In genomic region chr7:96565806-96566205, GRCm38 (mm10) we compare ENCODE assay signal across 9 mouse cellular contexts.
DNase-seq lines count a peak whose midpoint lies in the region; TF ChIP-seq lines count a peak whose summit lies in the region.
"Had no signal": no experiment of that assay in that cellular context is flagged by ENCODE, and none has a peak within 500 bp of the region (broad histone marks: within the 10 kb centered on the region; RNA-seq: fewer than 3 reads in every experiment).

No protein-coding gene starts in this region.

- H3K36me3 ChIP-seq in heart, adult 2 months (ENCODE audit: control insufficient read depth, insufficient read depth, low read length) = no peaks in the 10 kb centered on the region
- no peaks in the 10 kb centered on the region for H3K36me3 ChIP-seq in heart, embryonic 10.5 days
- H3K36me3 ChIP-seq: limb, embryonic 13.5 days had no signal

- no peaks in the 10 kb centered on the region for H3K79me2 ChIP-seq in heart, adult 2 months (replicated peaks; ENCODE audit: control insufficient read depth, insufficient read depth, low read length)

- TF ChIP-seq CTCF in heart, adult 2 months (IDR thresholded peaks at IDR 0.05) = no peak

- no peak overlapping the region for H3K9ac ChIP-seq in heart, adult 2 months (ENCODE audit: low read depth, low read length)
- H3K9ac ChIP-seq: limb, embryonic 13.5 days had no signal

- no peaks in the 10 kb centered on the region for H3K9me3 ChIP-seq in heart, embryonic 10.5 days
- H3K9me3 ChIP-seq: limb, embryonic 13.5 days had no signal

- H3K27ac ChIP-seq in heart, adult 2 months = no peak overlapping the region
- H3K27ac ChIP-seq in heart, embryonic 10.5 days = no peak overlapping the region
- H3K27ac ChIP-seq: limb, embryonic 13.5 days had no signal

- intact Hi-C loops in heart, adult 2 months (cut with DNase I) = no loop called here
- intact Hi-C loops in gastrocnemius, postnatal 14 days (cut with DNase I; ENCODE audit: low total_unique reads) = no loop called here
- intact Hi-C loops in left cerebral cortex, postnatal 25 days (cut with DNase I) = loop anchor here (1.0 kb wide), 1 partner anchor 92 kb away; no protein-coding TSS in a partner anchor

- no peak for TF ChIP-seq EP300 in heart, adult 2 months (IDR thresholded peaks at IDR 0.05; ENCODE audit: insufficient read depth, low read depth, low read length)

- TF ChIP-seq POLR2A in heart, adult 2 months (IDR thresholded peaks at IDR 0.05; ENCODE audit: insufficient read depth, low read depth, low read length) = no peak

- H3K27me3 ChIP-seq in heart, adult 2 months (ENCODE audit: control insufficient read depth, insufficient read depth, low read length) = no peaks in the 10 kb centered on the region; the same call in 1 of the 2 replicates
- peaks cover 90% of the 10 kb centered on the region for H3K27me3 ChIP-seq in heart, embryonic 10.5 days (ENCODE audit: insufficient read depth, poor library complexity, severe bottlenecking)

- DNase-seq in heart, adult 2 months = peak; percentile 43 to 60
- no peak for DNase-seq in heart, embryonic 10.5 days (ENCODE audit: low spot score)
- peak; percentile 74 for DNase-seq in brain, adult 2 months (ENCODE audit: low read depth, low spot score)
- DNase-seq in gastrocnemius, postnatal 14 days = peak; percentile 64
- DNase-seq in left cerebral cortex, postnatal 25 days (ENCODE audit: low spot score in 2 of 2) = peak; percentile 33 to 64
- no peak for DNase-seq in spleen, postnatal 4 days (ENCODE audit: low spot score in 2 of 2)
- no peak for DNase-seq in spleen, postnatal 14 days (ENCODE audit: low spot score in 2 of 2)
- DNase-seq in adrenal gland, adult 8-10 months = no peak

- 35% methylated on average over 4 of the region's 4 CpGs for WGBS in heart, adult 2 months
- 66% methylated on average over 4 of the region's 4 CpGs for WGBS in heart, embryonic 10.5 days

- H3K4me1 ChIP-seq in heart, adult 2 months (ENCODE audit: control insufficient read depth, insufficient read depth, low read length) = no peaks in the 10 kb centered on the region
- 0 out of 2 replicates have a peak, but pooled peaks cover 8% of the 10 kb centered on the region for H3K4me1 ChIP-seq in heart, embryonic 10.5 days

- no peak overlapping the region for H3K4me3 ChIP-seq in heart, adult 2 months
- H3K4me3 ChIP-seq in heart, embryonic 10.5 days = no peak overlapping the region
- H3K4me3 ChIP-seq: limb, embryonic 13.5 days had no signal

Comparison
In these comparisons a context has a peak if more than half of its experiments do, and no peak if none do; other contexts are left out.
1. DNase-seq: peak in heart, adult 2 months (2 of 2), brain, adult 2 months (single experiment), gastrocnemius, postnatal 14 days (single experiment) and left cerebral cortex, postnatal 25 days (2 of 2); none in heart, embryonic 10.5 days (single experiment), spleen, postnatal 4 days (0 of 2), spleen, postnatal 14 days (0 of 2) and adrenal gland, adult 8-10 months (single experiment).